Mouse (Mus musculus) megakaryocyte progenitor cell, adult 5-6 weeks (primary cell): ENCODE results near the gene Bpifc. TPM values are rescaled to one million over a fixed set of nuclear protein-coding genes. Genes with fewer than 3 reads are reported as not detected.

Experiments
- ATAC-seq: replicated peaks from 2 replicates; pipeline ENCODE4 v1.8.0; 2016; ENCODE audit warnings: mild to moderate bottlenecking, moderate TSS enrichment, inconsistent platforms; ENCODE audit not compliant: poor library complexity
- total RNA-seq, 2 experiments: library from RNA; stranded (forward) in 1 of 2; stranded (reverse) in 1 of 2; fragments of 157-497, 149-512 nt in 1 of 2; fragments of 200-1000 nt in 1 of 2; gene quantifications; 2 replicates each; pipeline versions ENCODE4 v1.2.3 to v1.2.4; 2015 to 2017

Gene Bpifc
- total RNA-seq, 2 experiments from 2014 or later: 1.2 to 4.0 TPM

- no peak for ATAC-seq
Measured at GRCm38 (mm10) chr10:86017781-86018180, 6.1 kb upstream of the Bpifc start.

GRCm38 (mm10) chr10:86011172-86011571 lies 523 bp downstream of the Bpifc start:
- peak; percentile 60 for ATAC-seq

GRCm38 (mm10) chr10:86010636-86011035 lies 1.1 kb downstream of the Bpifc start:
- peak; percentile 58 for ATAC-seq

GRCm38 (mm10) chr10:86009688-86010087 lies 2.0 kb downstream of the Bpifc start:
- peak; percentile 62 for ATAC-seq

- no peak for ATAC-seq
Measured at GRCm38 (mm10) chr10:86006455-86006854, 5.2 kb downstream of the Bpifc start.

GRCm38 (mm10) chr10:86000447-86000846 lies 11.2 kb downstream of the Bpifc start:
- 0 out of 2 replicates have a peak, but pooled peaks have one; percentile 17 for ATAC-seq

- ATAC-seq: no peak
Measured at GRCm38 (mm10) chr10:85994543-85995104, 17.1 kb downstream of the Bpifc start.

GRCm38 (mm10) chr10:85993836-85994235 lies 17.9 kb downstream of the Bpifc start:
- no peak for ATAC-seq

GRCm38 (mm10) chr10:85992412-85992811 lies 19.3 kb downstream of the Bpifc start:
- ATAC-seq: peak; percentile 42; the same call in 1 of the 2 replicates

- peak; percentile 65 for ATAC-seq
Measured at GRCm38 (mm10) chr10:85989412-85990115, 22.1 kb downstream of the Bpifc start.

GRCm38 (mm10) chr10:85972915-85973314 lies 38.8 kb downstream of the Bpifc start:
- no peak for ATAC-seq

GRCm38 (mm10) chr10:85971826-85972225 lies 39.9 kb downstream of the Bpifc start:
- no peak for ATAC-seq

- peak; percentile 84 for ATAC-seq
Measured at GRCm38 (mm10) chr10:85969894-85970620, 41.6 kb downstream of the Bpifc start.

GRCm38 (mm10) chr10:85968731-85969130 lies 43.0 kb downstream of the Bpifc start:
- ATAC-seq: no peak

GRCm38 (mm10) chr10:85968157-85968634 lies 43.5 kb downstream of the Bpifc start:
- peak; percentile 85 for ATAC-seq

GRCm38 (mm10) chr10:85967411-85968156 lies 44.1 kb downstream of the Bpifc start:
- ATAC-seq: no peak

GRCm38 (mm10) chr10:85966476-85966875 lies 45.2 kb downstream of the Bpifc start:
- no peak for ATAC-seq

- ATAC-seq: no peak
Measured at GRCm38 (mm10) chr10:85964316-85964715, 47.4 kb downstream of the Bpifc start.

- ATAC-seq: no peak
Measured at GRCm38 (mm10) chr10:85962897-85963296, 48.8 kb downstream of the Bpifc start.

- ATAC-seq: peak; percentile 98
Measured at GRCm38 (mm10) chr10:85957464-85957950, 54.2 kb downstream of the Bpifc start, which contains the start of gene Rtcb. TSS of gene Rtcb (minus strand) at chr10:85957823.
